Mouse (Mus musculus) heart, adult 2 months (tissue): ENCODE data around the gene Fhod1. TPM values are rescaled to one million over a fixed set of nuclear protein-coding genes. Genes with fewer than 3 reads are reported as not detected.

Source experiments
- DNase-seq, 2 experiments: peaks; one replicate each; pipeline ENCODE4 v3.0.0; 2021
- H3K27ac ChIP-seq: fragments of 200-600 bp; 2 replicates; pipeline ENCODE4 v1.8.1; 2022
- H3K27me3 ChIP-seq: fragments of 200-500 bp; 2 replicates; pipeline ENCODE4 v1.6.1; 2012; ENCODE audit warnings: mild to moderate bottlenecking, low read length, inconsistent platforms, mixed read lengths; ENCODE audit not compliant: control insufficient read depth, insufficient read depth
- H3K36me3 ChIP-seq: fragments of 200-500 bp; 2 replicates; pipeline ENCODE4 v1.6.1; 2012; ENCODE audit warnings: low read length, inconsistent platforms; ENCODE audit not compliant: control insufficient read depth, insufficient read depth
- H3K4me1 ChIP-seq: fragments of 200-500 bp; 2 replicates; pipeline ENCODE4 v1.6.1; 2011; ENCODE audit warnings: low read length; ENCODE audit not compliant: control insufficient read depth, insufficient read depth
- H3K4me3 ChIP-seq: fragments of 200-600 bp; 2 replicates; pipeline ENCODE4 v1.8.1; 2022
- H3K79me2 ChIP-seq: fragments of 200-500 bp; replicated peaks from 2 replicates; pipeline ENCODE4 v1.6.1; 2012; ENCODE audit warnings: mild to moderate bottlenecking, inconsistent platforms, low read length, moderate library complexity, mixed read lengths; ENCODE audit not compliant: control insufficient read depth, insufficient read depth
- H3K9ac ChIP-seq: fragments of 200-500 bp; 2 replicates; pipeline ENCODE4 v1.6.1; 2012; ENCODE audit warnings: low read depth, mild to moderate bottlenecking, control low read depth, inconsistent platforms, low read length, mixed read lengths
- CTCF ChIP-seq: fragments of 200-600 bp; IDR thresholded peaks from 2 replicates; pipeline ENCODE4 v1.8.1; 2022; ENCODE audit warnings: antibody characterized with exemption, mild to moderate bottlenecking, moderate library complexity
- EP300 ChIP-seq: fragments of 200-500 bp; IDR thresholded peaks from 2 replicates; pipeline ENCODE4 v1.6.1; 2011; ENCODE audit warnings: low read depth, low read length, control low read depth; ENCODE audit not compliant: insufficient read depth
- POLR2A ChIP-seq: fragments of 200-500 bp; IDR thresholded peaks from 2 replicates; pipeline ENCODE4 v1.6.1; 2011; ENCODE audit warnings: mild to moderate bottlenecking, low read depth, low read length, control low read depth; ENCODE audit not compliant: insufficient read depth
- WGBS: fragments of 180-500 bp; shearing (Covaris S2); methylation state at CpG from one replicate; pipeline ENCODE4 v1.1.7; 2018; 5-methylcytosine and 5-hydroxymethylcytosine counted together
- intact Hi-C: fragments of 180-260 bp; cut with DNase I; formaldehyde crosslinking; loops from one replicate; pipeline ENCODE4 v1.15.1; 2025
- polyA plus RNA-seq: library from polyadenylated mRNA; depleted of rRNA; stranded (reverse); fragments of >200 nt; gene quantifications from 2 replicates; pipeline ENCODE4 v1.2.3, GENCODE M21; 2012
- total RNA-seq, 2 experiments: library from RNA; stranded (reverse); gene quantifications; 2 replicates each; pipeline ENCODE4 v1.2.3; 2021

Fhod1 gene
- total and polyA plus RNA-seq, 3 experiments = 4.4 to 14.2 (median 6.9) TPM

GRCm38 (mm10) chr8:105309142-105309847, 38.5 kb downstream of the Fhod1 start:
- intact Hi-C loops = no loop called here
- H3K27me3 ChIP-seq = no peaks in the 10 kb centered on the region
- H3K9ac ChIP-seq = no peak overlapping the region
- no peak for DNase-seq
- peaks cover 2% of the 10 kb centered on the region for H3K4me1 ChIP-seq
- H3K79me2 ChIP-seq = no peaks in the 10 kb centered on the region
- no peak overlapping the region for H3K27ac ChIP-seq
- no peak overlapping the region for H3K4me3 ChIP-seq
- TF ChIP-seq EP300 = no peak
- no peak for TF ChIP-seq CTCF
- TF ChIP-seq POLR2A = no peak
- 85% methylated on average over 15 of the region's 15 CpGs for WGBS
- no peaks in the 10 kb centered on the region for H3K36me3 ChIP-seq

- WGBS = 95% methylated on average over 10 of the region's 10 CpGs
- Histone ChIP-seq H3K4me3 (no peak overlapping the region), H3K36me3 (no peaks in the 10 kb centered on the region), H3K4me1 (peaks cover 2% of the 10 kb centered on the region), H3K9ac (no peak overlapping the region), H3K79me2 (no peaks in the 10 kb centered on the region), H3K27ac (no peak overlapping the region), H3K27me3 (no peaks in the 10 kb centered on the region)
- intact Hi-C loops = no loop called here
- DNase-seq = no peak
- TF ChIP-seq POLR2A (no peak), EP300 (no peak), CTCF (no peak)
These were observed 39.3 kb downstream of the Fhod1 start for GRCm38 (mm10) chr8:105308428-105308827.

DNA sequence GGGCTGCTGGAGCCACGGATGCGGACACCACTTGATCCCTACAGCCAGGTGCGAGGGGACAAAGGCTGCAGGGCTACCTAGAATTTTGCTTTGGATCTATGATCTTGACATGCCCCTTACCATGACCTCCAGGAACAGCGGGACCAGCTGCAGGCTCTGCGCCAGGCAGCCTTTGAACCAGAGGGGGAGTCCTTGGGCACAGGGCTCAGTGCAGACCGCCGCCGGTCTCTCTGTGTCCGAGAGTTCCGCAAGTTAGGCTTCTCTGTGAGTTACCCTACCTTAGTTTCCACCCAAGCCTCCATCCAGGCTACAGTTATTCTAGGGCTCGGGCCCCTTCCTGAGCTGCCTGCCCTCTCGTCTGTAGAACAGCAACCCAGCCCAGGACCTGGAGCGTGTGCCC, 40.1 kb downstream of the Fhod1 start:
- H3K9ac ChIP-seq = no peak overlapping the region
- no peaks in the 10 kb centered on the region for H3K36me3 ChIP-seq
- WGBS = 94% methylated on average over 13 of the region's 13 CpGs
- TF ChIP-seq CTCF (no peak), EP300 (no peak), POLR2A (no peak)
- no peaks in the 10 kb centered on the region for H3K79me2 ChIP-seq
- peaks cover 2% of the 10 kb centered on the region for H3K4me1 ChIP-seq
- DNase-seq = peak in 1 of 2 experiments; percentile 18
- intact Hi-C loops = no loop called here
- H3K27ac ChIP-seq = no peak overlapping the region
- no peak overlapping the region for H3K4me3 ChIP-seq
- no peaks in the 10 kb centered on the region for H3K27me3 ChIP-seq

GRCm38 (mm10) chr8:105306146-105306691, 41.5 kb downstream of the Fhod1 start:
- DNase-seq = peak in 1 of 2 experiments; percentile 17
- Histone ChIP-seq H3K36me3 (no peaks in the 10 kb centered on the region), H3K4me1 (peaks cover 2% of the 10 kb centered on the region), H3K27me3 (no peaks in the 10 kb centered on the region), H3K27ac (no peak overlapping the region), H3K4me3 (peak overlapping the region; percentile 15; the same call in 1 of the 2 replicates), H3K9ac (no peak overlapping the region), H3K79me2 (no peaks in the 10 kb centered on the region)
- WGBS = 35% methylated on average over 5 of the region's 5 CpGs
- intact Hi-C loops = no loop called here
- TF ChIP-seq EP300 = no peak
- TF ChIP-seq CTCF = no peak

GRCm38 (mm10) chr8:105305211-105306145, 42.3 kb downstream of the Fhod1 start, which contains the start of gene Elmo3:
Gene Elmo3 (plus strand): TSS chr8:105305601.
- TF ChIP-seq CTCF (no peak), EP300 (no peak), POLR2A (no peak)
- Histone ChIP-seq H3K27me3 (no peaks in the 10 kb centered on the region), H3K4me3 (peak within 1 kb of the TSS; percentile 15; the same call in 1 of the 2 replicates), H3K36me3 (no peaks in the 10 kb centered on the region), H3K79me2 (no peaks in the 10 kb centered on the region), H3K9ac (peak within 1 kb of the TSS; percentile 61), H3K27ac (0 out of 2 replicates have a peak within 1 kb of the TSS, but pooled peaks have one; percentile 1), H3K4me1 (peaks cover 2% of the 10 kb centered on the region)
- intact Hi-C loops = no loop called here
- WGBS = 9% methylated on average over 29 of the region's 30 CpGs
- peak; percentile 42 to 46 for DNase-seq
